Mouse (Mus musculus): ENCODE results near the gene Pik3c2b.

GRCm38 (mm10) chr1:133090641-133091040 lies 45.2 kb downstream of the Pik3c2b start:
- TF ChIP-seq CTCF (conservative IDR thresholded peaks at IDR 0.05; ENCODE audit: low read length): no peak
- no peak for TF ChIP-seq POU5F1 (IDR thresholded peaks at IDR 0.05; ENCODE audit: borderline replicate concordance, low read length)
- no peak for TF ChIP-seq NANOG (IDR thresholded peaks at IDR 0.05; ENCODE audit: borderline replicate concordance, low read length)
